Mouse (Mus musculus): ENCODE results near the gene Etnk2. TPM values are rescaled to one million over a fixed set of nuclear protein-coding genes. Genes with fewer than 3 reads are reported as not detected.

Gene Etnk2
- polyA plus RNA-seq, 1 experiment from 2014 or later: 1.4 TPM

DNA sequence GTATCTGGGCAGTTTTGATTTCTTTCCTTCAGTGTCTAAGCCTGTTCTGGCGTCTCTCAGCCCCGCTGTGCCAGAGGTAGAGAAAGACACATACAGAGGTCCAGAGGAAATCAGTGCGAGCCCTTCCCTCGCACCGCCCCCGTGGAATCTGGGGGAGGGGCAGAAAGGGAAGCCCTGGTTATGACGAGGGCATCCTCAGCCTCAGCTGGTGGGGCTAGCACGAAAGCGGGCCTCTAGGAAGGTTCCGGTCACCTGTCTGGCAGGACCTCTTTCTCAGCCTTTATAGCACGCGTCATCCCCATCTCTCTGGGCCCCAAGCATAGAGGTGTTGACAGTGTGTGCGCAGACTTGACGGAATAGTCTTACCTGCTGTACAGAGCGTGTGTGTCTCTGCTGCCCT is 7.5 kb upstream of the Etnk2 start:
- Histone ChIP-seq H3K4me3 (no peak overlapping the region), H3K4me2 (replicated peaks) (no peak overlapping the region), H3K9ac (no peak overlapping the region), H3K27ac (no peak overlapping the region), H3K27me3 (peaks cover 38% of the 10 kb centered on the region), H3K36me3 (no peaks in the 10 kb centered on the region), H3K4me1 (peaks cover 5% of the 10 kb centered on the region), H3K9me3 (no peaks in the 10 kb centered on the region)
- no peak; the same call in 1 of the 2 replicates for ATAC-seq (ENCODE audit: low FRiP score, low read depth)
- 57% methylated on average over 15 of the region's 15 CpGs for WGBS

GRCm38 (mm10) chr1:133356330-133356729 is 7.0 kb upstream of the Etnk2 start:
- Histone ChIP-seq H3K4me1 (peaks cover 5% of the 10 kb centered on the region), H3K4me2 (replicated peaks) (no peak overlapping the region), H3K27me3 (peaks cover 34% of the 10 kb centered on the region), H3K27ac (no peak overlapping the region), H3K36me3 (no peaks in the 10 kb centered on the region), H3K9me3 (no peaks in the 10 kb centered on the region), H3K9ac (no peak overlapping the region), H3K4me3 (no peak overlapping the region)
- no peak for ATAC-seq (ENCODE audit: low FRiP score, low read depth)
- WGBS: 53% methylated on average over 8 of the region's 8 CpGs

- Histone ChIP-seq H3K27me3 (peaks cover 40% of the 10 kb centered on the region), H3K4me3 (no peak overlapping the region), H3K4me1 (peaks cover 17% of the 10 kb centered on the region), H3K4me2 (replicated peaks) (no peak overlapping the region), H3K36me3 (no peaks in the 10 kb centered on the region), H3K9ac (no peak overlapping the region), H3K9me3 (no peaks in the 10 kb centered on the region), H3K27ac (no peak overlapping the region)
- ATAC-seq (ENCODE audit: low FRiP score, low read depth): no peak
- 89% methylated on average over 6 of the region's 6 CpGs for WGBS
Observed at GRCm38 (mm10) chr1:133361006-133361405, 2.4 kb upstream of the Etnk2 start.

DNA sequence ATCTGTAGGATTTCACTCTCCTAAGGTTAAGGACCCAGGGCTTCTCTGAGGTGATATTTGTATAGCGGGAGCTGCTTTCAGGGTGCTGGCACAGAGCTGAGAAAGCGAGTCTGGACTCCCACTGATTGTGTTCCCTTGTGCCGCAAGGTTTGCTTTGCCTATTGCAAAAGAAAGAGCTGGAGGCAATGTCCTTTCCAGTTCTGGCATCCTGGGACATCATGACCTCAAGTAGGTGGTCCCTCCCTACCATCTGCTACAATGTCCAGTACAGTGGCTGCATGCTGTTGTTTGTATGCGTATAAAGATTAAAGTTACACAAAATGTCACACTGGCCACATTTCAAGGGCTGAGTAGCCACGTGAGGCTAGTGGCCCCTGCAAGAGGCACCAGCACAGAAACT is 1.3 kb upstream of the Etnk2 start:
- no peak for ATAC-seq (ENCODE audit: low FRiP score, low read depth)
- H3K36me3 ChIP-seq: no peaks in the 10 kb centered on the region
- no peak overlapping the region for H3K4me3 ChIP-seq
- peaks cover 15% of the 10 kb centered on the region for H3K4me1 ChIP-seq
- H3K27me3 ChIP-seq: peaks cover 47% of the 10 kb centered on the region
- no peak overlapping the region for H3K9ac ChIP-seq
- H3K4me2 ChIP-seq (replicated peaks): no peak overlapping the region
- H3K27ac ChIP-seq: no peak overlapping the region
- 91% methylated on average over 5 of the region's 5 CpGs for WGBS
- H3K9me3 ChIP-seq: no peaks in the 10 kb centered on the region

- H3K4me2 ChIP-seq (replicated peaks): peak overlapping the region; percentile 98
- no peak overlapping the region for H3K27ac ChIP-seq
- peak; percentile 33 for ATAC-seq (ENCODE audit: low FRiP score, low read depth)
- H3K4me3 ChIP-seq: peak overlapping the region; percentile 70
- no peaks in the 10 kb centered on the region for H3K36me3 ChIP-seq
- H3K27me3 ChIP-seq: peaks cover 49% of the 10 kb centered on the region
- WGBS: 1% methylated on average over 27 of the region's 27 CpGs
- no peaks in the 10 kb centered on the region for H3K9me3 ChIP-seq
- H3K9ac ChIP-seq: peak overlapping the region; percentile 66
- peaks cover 26% of the 10 kb centered on the region for H3K4me1 ChIP-seq
Observed at GRCm38 (mm10) chr1:133364022-133364630, 754 bp downstream of the Etnk2 start.

GRCm38 (mm10) chr1:133364890-133365289 is 1.5 kb downstream of the Etnk2 start:
- Histone ChIP-seq H3K4me1 (peaks cover 26% of the 10 kb centered on the region), H3K9me3 (no peaks in the 10 kb centered on the region), H3K27ac (no peak overlapping the region), H3K36me3 (no peaks in the 10 kb centered on the region), H3K9ac (no peak overlapping the region), H3K27me3 (peaks cover 44% of the 10 kb centered on the region), H3K4me2 (replicated peaks) (no peak overlapping the region), H3K4me3 (no peak overlapping the region)
- ATAC-seq (ENCODE audit: low FRiP score, low read depth): no peak
- 50% methylated on average over 2 of the region's 2 CpGs for WGBS

DNA sequence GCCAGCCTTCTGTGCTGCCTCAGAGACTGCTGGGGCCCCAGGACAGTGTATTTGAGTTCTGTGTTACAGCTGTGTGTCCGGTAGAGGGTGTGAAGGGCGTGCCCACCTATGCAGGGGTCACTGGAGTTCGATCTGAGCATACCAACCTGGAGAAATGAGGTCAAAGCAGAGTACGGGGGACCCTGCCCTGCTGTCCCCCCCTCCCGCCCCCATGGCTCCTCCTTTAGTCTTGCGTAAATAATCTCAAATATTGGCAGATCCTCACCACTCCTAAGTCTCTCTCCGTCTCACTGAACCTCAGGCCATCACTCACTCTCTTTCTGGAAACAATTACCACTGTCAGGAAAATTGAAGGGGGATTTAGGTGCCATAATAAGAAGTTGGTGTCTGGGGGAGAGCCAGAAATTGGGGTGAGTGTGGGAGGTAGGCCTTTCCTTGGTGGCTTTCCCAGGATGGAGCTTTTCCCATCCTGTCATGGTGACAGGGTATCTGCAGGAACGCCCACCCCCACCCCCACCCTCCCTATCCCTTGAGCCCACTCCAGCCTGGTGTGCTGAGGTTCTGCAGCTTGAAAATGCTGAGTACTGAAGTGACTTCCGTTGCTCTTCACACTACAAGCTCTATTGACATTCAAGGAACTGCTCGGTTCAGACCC is 3.7 kb downstream of the Etnk2 start:
- Histone ChIP-seq H3K27ac (no peak overlapping the region), H3K4me1 (peaks cover 26% of the 10 kb centered on the region), H3K4me3 (no peak overlapping the region), H3K9ac (no peak overlapping the region), H3K27me3 (peaks cover 43% of the 10 kb centered on the region), H3K9me3 (no peaks in the 10 kb centered on the region), H3K36me3 (no peaks in the 10 kb centered on the region), H3K4me2 (replicated peaks) (no peak overlapping the region; the same call in 1 of the 2 replicates)
- WGBS: 32% methylated on average over 10 of the region's 10 CpGs
- no peak for ATAC-seq (ENCODE audit: low FRiP score, low read depth)

DNA sequence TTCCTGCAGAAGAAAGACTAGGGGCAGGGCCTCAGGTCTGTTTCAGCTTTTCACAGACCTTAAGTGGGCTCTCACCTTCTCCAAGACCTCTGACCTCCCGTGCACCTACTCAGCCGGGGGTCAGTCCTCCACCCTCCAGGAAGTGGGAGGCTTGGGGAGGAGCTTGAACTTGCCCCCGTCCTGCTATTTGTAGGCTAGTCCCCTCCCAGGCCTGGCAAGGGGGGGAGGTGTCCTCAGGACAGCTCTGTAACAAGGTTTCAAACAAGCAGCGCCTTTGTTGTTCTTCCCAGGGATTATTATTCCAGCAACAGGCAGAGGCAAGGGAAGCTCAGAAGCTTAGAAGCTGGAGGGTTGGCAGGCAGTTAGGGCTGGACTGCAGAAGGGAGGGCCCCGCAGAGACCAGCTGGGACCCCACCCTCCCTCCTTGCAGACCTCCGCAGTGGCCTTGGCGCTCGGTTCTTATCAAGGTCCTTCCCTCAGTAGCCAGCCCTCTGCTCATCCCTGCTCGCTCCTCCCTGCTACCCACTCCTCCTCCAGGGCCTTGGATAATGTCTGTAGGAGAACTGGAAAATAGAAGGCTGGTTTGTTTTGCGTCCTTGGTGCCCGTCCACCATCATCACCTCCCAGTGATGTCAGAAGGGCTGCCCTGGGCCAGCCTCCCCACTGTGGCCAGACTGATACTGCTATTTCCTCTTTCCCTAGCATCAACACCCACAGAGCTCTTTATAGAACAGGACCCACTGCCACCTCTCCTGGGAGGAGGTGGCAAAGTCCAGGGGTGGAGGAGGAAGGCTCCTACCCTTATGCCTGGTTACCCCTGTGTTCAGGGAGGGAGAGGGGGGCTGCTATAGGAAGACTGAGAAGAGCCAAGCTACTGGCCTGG is 4.5 kb downstream of the Etnk2 start:
- Histone ChIP-seq H3K4me1 (peaks cover 26% of the 10 kb centered on the region), H3K4me2 (replicated peaks) (no peak overlapping the region; the same call in 1 of the 2 replicates), H3K27me3 (peaks cover 38% of the 10 kb centered on the region), H3K27ac (no peak overlapping the region), H3K36me3 (no peaks in the 10 kb centered on the region), H3K9me3 (no peaks in the 10 kb centered on the region), H3K9ac (0 out of 2 replicates have a peak overlapping the region, but pooled peaks have one; percentile 8), H3K4me3 (no peak overlapping the region)
- no peak for ATAC-seq (ENCODE audit: low FRiP score, low read depth)
- WGBS: 10% methylated on average over 11 of the region's 11 CpGs

DNA sequence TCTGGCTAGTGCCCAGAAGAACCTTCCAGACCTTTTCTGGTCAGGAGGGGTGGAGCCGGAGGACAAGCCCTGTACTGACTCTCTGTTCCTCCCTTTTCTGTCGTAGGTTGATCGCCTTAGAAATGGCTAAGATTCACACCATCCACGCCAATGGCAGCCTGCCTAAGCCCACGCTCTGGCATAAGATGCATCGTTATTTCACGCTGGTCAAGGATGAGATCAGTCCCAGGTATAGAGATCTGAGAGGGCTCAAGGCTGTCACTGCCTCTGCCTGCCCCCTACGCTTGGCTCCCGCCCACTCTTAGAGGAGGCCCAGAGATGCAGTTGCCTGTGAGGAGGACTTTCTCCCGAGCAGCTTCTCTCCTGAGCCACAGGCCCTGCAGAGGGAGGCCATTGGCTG is 5.3 kb downstream of the Etnk2 start:
- Histone ChIP-seq H3K9ac (no peak overlapping the region), H3K27me3 (peaks cover 38% of the 10 kb centered on the region), H3K4me3 (no peak overlapping the region), H3K36me3 (no peaks in the 10 kb centered on the region), H3K27ac (no peak overlapping the region), H3K9me3 (no peaks in the 10 kb centered on the region), H3K4me1 (peaks cover 21% of the 10 kb centered on the region), H3K4me2 (replicated peaks) (no peak overlapping the region)
- 56% methylated on average over 10 of the region's 10 CpGs for WGBS
- ATAC-seq (ENCODE audit: low FRiP score, low read depth): no peak

- Histone ChIP-seq H3K4me1 (peaks cover 11% of the 10 kb centered on the region), H3K9me3 (no peaks in the 10 kb centered on the region), H3K27me3 (peaks cover 22% of the 10 kb centered on the region), H3K4me2 (replicated peaks) (no peak overlapping the region), H3K27ac (no peak overlapping the region), H3K36me3 (no peaks in the 10 kb centered on the region), H3K9ac (no peak overlapping the region), H3K4me3 (no peak overlapping the region)
- WGBS: 67% methylated on average over 4 of the region's 4 CpGs
- no peak for ATAC-seq (ENCODE audit: low FRiP score, low read depth)
Observed at GRCm38 (mm10) chr1:133370352-133370751, 7.0 kb downstream of the Etnk2 start.

DNA sequence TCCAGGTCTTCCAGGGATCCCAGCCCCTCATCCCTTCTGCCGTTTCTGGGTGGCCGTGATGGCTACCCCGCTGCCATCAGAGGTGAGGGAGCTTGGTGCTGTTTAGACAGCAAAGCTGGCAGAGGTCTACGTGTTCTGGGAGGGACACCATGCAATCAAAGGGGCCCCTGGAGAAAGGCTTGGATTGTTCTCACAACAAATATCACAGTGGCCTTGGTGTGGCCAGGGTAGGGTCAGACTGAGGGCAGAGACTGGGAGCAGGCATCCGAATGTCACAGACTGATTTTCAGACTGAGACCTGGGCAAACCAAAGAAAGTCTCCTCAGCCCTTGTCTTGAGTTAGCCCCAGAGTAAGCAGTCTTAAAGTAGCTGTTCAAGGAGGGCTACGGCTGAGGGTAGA is 8.1 kb downstream of the Etnk2 start:
- H3K27me3 ChIP-seq: peaks cover 11% of the 10 kb centered on the region
- H3K9me3 ChIP-seq: no peaks in the 10 kb centered on the region
- H3K4me2 ChIP-seq (replicated peaks): no peak overlapping the region
- H3K27ac ChIP-seq: no peak overlapping the region
- ATAC-seq (ENCODE audit: low FRiP score, low read depth): no peak
- no peaks in the 10 kb centered on the region for H3K36me3 ChIP-seq
- H3K4me1 ChIP-seq: peaks cover 11% of the 10 kb centered on the region
- no peak overlapping the region for H3K9ac ChIP-seq
- 76% methylated on average over 6 of the region's 6 CpGs for WGBS
- no peak overlapping the region for H3K4me3 ChIP-seq

DNA sequence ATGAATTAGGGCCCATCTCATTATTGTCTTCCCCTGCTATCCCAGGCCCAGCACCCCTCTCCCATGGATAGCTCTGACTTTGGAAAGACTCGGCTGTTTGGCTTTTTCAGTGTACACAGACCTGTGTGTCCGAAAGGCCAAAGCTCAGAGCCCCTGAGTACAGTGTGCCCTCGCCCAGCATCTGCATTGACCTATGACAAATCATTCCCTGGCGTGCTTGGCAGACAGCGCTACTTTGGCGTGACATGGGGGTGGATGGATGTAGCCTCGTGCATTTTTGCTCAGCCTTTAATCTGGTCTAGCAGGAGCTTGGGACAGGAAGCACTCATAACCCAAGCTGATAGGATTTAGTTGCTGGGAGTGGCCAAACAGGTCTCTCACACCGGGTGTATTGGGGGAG is 8.7 kb downstream of the Etnk2 start:
- no peak overlapping the region for H3K27ac ChIP-seq
- no peak overlapping the region for H3K9ac ChIP-seq
- peaks cover 6% of the 10 kb centered on the region for H3K27me3 ChIP-seq
- H3K4me2 ChIP-seq (replicated peaks): no peak overlapping the region
- peaks cover 11% of the 10 kb centered on the region for H3K4me1 ChIP-seq
- no peak for ATAC-seq (ENCODE audit: low FRiP score, low read depth)
- WGBS: 68% methylated on average over 8 of the region's 8 CpGs
- H3K4me3 ChIP-seq: no peak overlapping the region
- H3K9me3 ChIP-seq: no peaks in the 10 kb centered on the region
- no peaks in the 10 kb centered on the region for H3K36me3 ChIP-seq

Data from limb, embryonic 13.5 days (tissue).